Mouse (Mus musculus) spleen, adult 18-20 months (tissue): ENCODE results near the gene Xrcc1.
"Not testable (repeated sequence)": the region's sequence is repeated elsewhere in the genome, so short reads cannot be mapped to it uniquely, and the experiment has no call there.

Experiments used
- DNase-seq, 2 experiments: peaks; one replicate each; pipeline ENCODE4 v3.0.0; 2022; ENCODE audit warnings: mixed read lengths in 2 of 2

The Xrcc1 gene

GRCm38 (mm10) chr7:24608017-24608416 lies 61.9 kb downstream of the Xrcc1 start:
- DNase-seq = peak; percentile 59 to 63

GRCm38 (mm10) chr7:24608561-24608960 lies 62.5 kb downstream of the Xrcc1 start:
- no peak for DNase-seq

GRCm38 (mm10) chr7:24610144-24610878 lies 64.2 kb downstream of the Xrcc1 start, which contains the start of gene Phldb3:
Gene Phldb3, plus strand, starts transcription at chr7:24610763.
- peak; percentile 64 to 68 for DNase-seq

- peak; percentile 95 to 99 for DNase-seq
These were observed 64.9 kb downstream of the Xrcc1 start for GRCm38 (mm10) chr7:24610879-24611494.

- DNase-seq = no peak
These were observed 65.6 kb downstream of the Xrcc1 start for GRCm38 (mm10) chr7:24611709-24612108.

GRCm38 (mm10) chr7:24612308-24612910 lies 66.3 kb downstream of the Xrcc1 start:
- DNase-seq = no peak

- DNase-seq = no peak
These were observed 68.7 kb downstream of the Xrcc1 start for GRCm38 (mm10) chr7:24614816-24615215.

GRCm38 (mm10) chr7:24617763-24618162 lies 71.7 kb downstream of the Xrcc1 start:
- DNase-seq = no peak

GRCm38 (mm10) chr7:24618374-24618773 lies 72.3 kb downstream of the Xrcc1 start:
- DNase-seq = not testable (repeated sequence)

- DNase-seq = no peak
These were observed 73.7 kb downstream of the Xrcc1 start for GRCm38 (mm10) chr7:24619671-24620397.

GRCm38 (mm10) chr7:24621193-24621592 lies 75.1 kb downstream of the Xrcc1 start:
- no peak for DNase-seq

GRCm38 (mm10) chr7:24622967-24623366 lies 76.9 kb downstream of the Xrcc1 start:
- DNase-seq = no peak
